Mouse (Mus musculus): ENCODE results near the gene 6330403K07Rik. TPM values are rescaled to one million over a fixed set of nuclear protein-coding genes. Genes with fewer than 3 reads are reported as not detected.
A peak's percentile ranks its signal among the peaks of the same experiment; 100 is the strongest.

The 6330403K07Rik gene
- total and polyA plus RNA-seq, 3 experiments, result 0.31 to 0.59 (median 0.47) TPM

DNA sequence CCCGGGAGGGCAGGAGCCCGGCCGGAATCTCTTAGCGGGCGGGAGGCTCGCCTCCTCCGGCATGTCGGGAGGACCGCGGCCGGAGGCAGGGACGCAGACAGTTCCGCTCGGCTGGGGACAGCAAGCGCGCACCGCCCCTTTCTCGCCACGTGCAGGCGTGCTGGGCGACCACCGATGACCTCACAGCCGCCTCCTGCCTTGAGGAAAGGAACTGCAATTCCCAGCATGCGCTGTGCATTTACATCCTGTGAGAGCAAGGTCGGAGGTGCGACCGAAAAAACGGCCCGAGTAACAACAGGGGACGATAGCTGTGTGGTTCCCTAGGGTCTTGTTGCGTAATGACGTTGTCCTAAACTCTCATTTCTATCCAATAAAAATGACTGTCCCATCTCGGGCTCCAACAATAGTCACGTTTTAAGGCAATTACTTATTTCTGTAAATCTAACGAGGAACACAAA is 29.0 kb downstream of the 6330403K07Rik start, which contains the start of gene Dhx33:
Gene Dhx33, minus strand, starts transcription at position 122 of the 458 bp plus-strand sequence.
- intact Hi-C loops (cut with DNase I), result loop anchor here (1.0 to 2.0 kb wide), 2 partner anchors 15 to 22 kb away; partner anchors contain the start of genes C1qbp, Derl2 and Mis12
- under 1% methylated on average over 35 of the region's 35 CpGs for WGBS
- peak within 1 kb of the TSS; percentile 83 for H3K9ac ChIP-seq (ENCODE audit: low read depth, low read length)
- H3K27ac ChIP-seq, result peak within 1 kb of the TSS; percentile 68
- H3K4me1 ChIP-seq (ENCODE audit: control insufficient read depth, insufficient read depth, low read length), result peaks cover 8% of the 10 kb centered on the region
- H3K4me3 ChIP-seq, result peak within 1 kb of the TSS; percentile 78
- peak; percentile 69 for TF ChIP-seq POLR2A (IDR thresholded peaks at IDR 0.05; ENCODE audit: insufficient read depth, low read depth, low read length)
- TF ChIP-seq CTCF (IDR thresholded peaks at IDR 0.05), result peak; percentile 65
- peak; percentile 96 for TF ChIP-seq EP300 (IDR thresholded peaks at IDR 0.05; ENCODE audit: insufficient read depth, low read depth, low read length)
- peak; percentile 95 to 97 for DNase-seq
- H3K36me3 ChIP-seq (ENCODE audit: control insufficient read depth, insufficient read depth, low read length), result peaks cover 14% of the 10 kb centered on the region
- H3K79me2 ChIP-seq (replicated peaks; ENCODE audit: control insufficient read depth, insufficient read depth, low read length), result no peaks in the 10 kb centered on the region; the same call in 1 of the 2 replicates
- H3K27me3 ChIP-seq (ENCODE audit: control insufficient read depth, insufficient read depth, low read length), result no peaks in the 10 kb centered on the region

DNA sequence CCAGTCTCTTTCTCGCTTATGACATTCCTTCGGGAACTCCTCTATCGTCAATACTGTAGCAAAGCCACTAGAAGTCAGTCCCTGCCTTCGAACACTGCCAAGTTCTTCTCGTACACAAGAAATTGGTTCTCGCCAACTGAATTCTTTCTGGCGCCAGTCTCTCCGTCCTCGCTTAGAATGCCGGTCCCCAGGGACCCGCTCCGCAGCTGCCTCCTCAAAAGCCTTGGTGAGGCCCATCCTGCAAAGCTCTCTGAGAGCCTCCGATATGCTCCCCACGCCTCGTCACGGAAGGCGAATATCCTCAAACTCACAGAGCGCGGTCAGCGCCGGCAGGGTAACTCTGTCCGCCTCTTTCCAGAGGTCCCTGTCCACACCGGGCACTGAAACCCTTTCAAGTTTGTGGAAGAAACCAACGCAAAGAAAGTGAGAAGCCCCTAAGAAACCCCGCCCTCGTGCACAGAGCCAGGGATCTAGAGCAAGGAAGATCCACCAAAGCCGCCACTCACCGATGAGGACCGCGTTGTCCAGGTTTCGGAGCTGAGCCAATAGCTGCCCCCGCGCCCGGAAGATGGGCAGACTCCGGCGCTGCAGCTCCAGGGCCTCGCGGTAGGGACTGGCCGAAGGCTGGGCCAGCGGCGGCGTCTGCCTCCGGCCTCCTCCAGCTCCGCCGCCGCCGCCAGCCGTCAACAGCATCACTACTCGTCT is 29.6 kb downstream of the 6330403K07Rik start:
- H3K4me3 ChIP-seq, result peak overlapping the region; percentile 78
- no peaks in the 10 kb centered on the region; the same call in 1 of the 2 replicates for H3K79me2 ChIP-seq (replicated peaks; ENCODE audit: control insufficient read depth, insufficient read depth, low read length)
- intact Hi-C loops (cut with DNase I), result loop anchor here (1.0 to 2.0 kb wide), 2 partner anchors 16 to 21 kb away; partner anchors contain the start of genes C1qbp, Derl2 and Mis12
- peak overlapping the region; percentile 60 for H3K27ac ChIP-seq
- no peaks in the 10 kb centered on the region for H3K27me3 ChIP-seq (ENCODE audit: control insufficient read depth, insufficient read depth, low read length)
- WGBS, result under 1% methylated on average over 49 of the region's 49 CpGs
- peaks cover 8% of the 10 kb centered on the region for H3K4me1 ChIP-seq (ENCODE audit: control insufficient read depth, insufficient read depth, low read length)
- peak overlapping the region; percentile 83 for H3K9ac ChIP-seq (ENCODE audit: low read depth, low read length)
- peaks cover 10% of the 10 kb centered on the region for H3K36me3 ChIP-seq (ENCODE audit: control insufficient read depth, insufficient read depth, low read length)
- no peak for DNase-seq
- TF ChIP-seq CTCF (IDR thresholded peaks at IDR 0.05), result no peak
- TF ChIP-seq EP300 (IDR thresholded peaks at IDR 0.05; ENCODE audit: insufficient read depth, low read depth, low read length), result no peak
- no peak for TF ChIP-seq POLR2A (IDR thresholded peaks at IDR 0.05; ENCODE audit: insufficient read depth, low read depth, low read length)

DNA sequence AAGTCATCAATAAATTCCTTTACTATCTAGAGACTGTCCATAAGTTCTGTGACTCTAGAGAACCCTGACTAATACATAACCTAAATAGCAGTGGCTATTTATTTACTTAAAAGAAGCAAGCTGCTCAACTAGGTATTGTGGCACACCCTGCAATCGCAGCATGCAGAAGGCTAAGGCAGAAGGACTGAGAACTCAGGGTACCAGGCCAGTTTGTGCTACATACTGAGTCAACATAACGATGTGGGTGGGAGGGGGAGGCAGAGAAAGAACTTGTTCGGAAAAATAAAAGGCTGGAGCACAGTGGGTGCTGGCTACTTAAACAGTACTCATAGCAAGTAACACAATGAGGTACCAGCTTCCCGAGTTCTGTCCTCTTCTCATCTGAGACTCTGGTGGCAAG is 32.1 kb downstream of the 6330403K07Rik start:
- intact Hi-C loops (cut with DNase I), result no loop called here
- WGBS, result 84% methylated on average over 4 of the region's 4 CpGs
- no peaks in the 10 kb centered on the region; the same call in 1 of the 2 replicates for H3K79me2 ChIP-seq (replicated peaks; ENCODE audit: control insufficient read depth, insufficient read depth, low read length)
- H3K27me3 ChIP-seq (ENCODE audit: control insufficient read depth, insufficient read depth, low read length), result no peaks in the 10 kb centered on the region
- DNase-seq, result no peak
- peaks cover 2% of the 10 kb centered on the region for H3K4me1 ChIP-seq (ENCODE audit: control insufficient read depth, insufficient read depth, low read length)
- no peak overlapping the region for H3K9ac ChIP-seq (ENCODE audit: low read depth, low read length)
- TF ChIP-seq POLR2A (IDR thresholded peaks at IDR 0.05; ENCODE audit: insufficient read depth, low read depth, low read length) (no peak), CTCF (IDR thresholded peaks at IDR 0.05) (no peak), EP300 (IDR thresholded peaks at IDR 0.05; ENCODE audit: insufficient read depth, low read depth, low read length) (no peak)
- H3K36me3 ChIP-seq (ENCODE audit: control insufficient read depth, insufficient read depth, low read length), result peaks cover 3% of the 10 kb centered on the region; the same call in 1 of the 2 replicates
- no peak overlapping the region for H3K4me3 ChIP-seq
- no peak overlapping the region for H3K27ac ChIP-seq

DNA sequence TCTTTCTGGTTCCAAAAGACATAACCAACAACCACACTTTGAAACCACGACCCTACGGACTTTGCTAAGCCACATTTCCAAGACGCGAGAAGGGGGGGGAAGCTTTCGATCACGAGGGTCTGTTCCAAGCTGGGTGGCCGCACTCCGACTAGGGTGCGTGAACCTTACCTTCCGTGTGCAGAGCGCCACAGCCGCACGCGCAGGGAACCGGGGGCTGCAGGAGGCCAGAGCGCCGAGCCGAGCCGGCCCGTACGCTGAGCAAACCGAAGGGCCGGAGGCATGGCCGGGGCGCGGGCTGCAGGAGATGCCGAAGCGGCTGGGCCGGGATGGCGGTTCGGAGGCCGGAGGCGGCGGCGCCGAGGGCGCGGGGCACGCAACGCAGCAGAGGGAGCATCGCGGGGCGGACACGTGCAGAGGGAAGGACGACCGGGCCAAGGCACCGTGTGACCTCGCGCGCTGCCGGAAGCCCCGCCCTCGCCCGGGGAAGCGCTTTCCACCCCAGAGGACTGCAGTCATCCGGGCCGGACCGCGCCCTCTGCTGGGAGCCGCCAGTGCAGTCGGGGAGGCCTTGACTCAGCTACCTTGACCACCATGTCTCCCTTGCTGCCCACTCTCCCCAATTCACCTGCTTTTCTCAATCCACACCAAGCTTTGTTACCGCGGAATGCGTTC is 50.6 kb downstream of the 6330403K07Rik start, which contains the start of gene C1qbp:
Gene C1qbp, minus strand, starts transcription at position 470 of the 672 bp plus-strand sequence.
- under 1% methylated on average over 56 of the region's 64 CpGs for whole genome bisulfite sequencing
- peak within 1 kb of the TSS; percentile 99 for H3K9ac ChIP-seq (ENCODE audit: low read depth, low read length)
- no peaks in the 10 kb centered on the region for H3K36me3 ChIP-seq (ENCODE audit: control insufficient read depth, insufficient read depth, low read length)
- H3K79me2 ChIP-seq (replicated peaks; ENCODE audit: control insufficient read depth, insufficient read depth, low read length), result peaks cover 3% of the 10 kb centered on the region; the same call in 1 of the 2 replicates
- intact Hi-C loops (cut with DNase I), result loop anchor here (1.0 to 2.0 kb wide), 2 partner anchors 22 to 70 kb away; partner anchors contain the start of gene Dhx33
- H3K4me3 ChIP-seq, result peak within 1 kb of the TSS; percentile 63
- peaks cover 3% of the 10 kb centered on the region for H3K4me1 ChIP-seq (ENCODE audit: control insufficient read depth, insufficient read depth, low read length)
- no peaks in the 10 kb centered on the region for H3K27me3 ChIP-seq (ENCODE audit: control insufficient read depth, insufficient read depth, low read length)
- TF ChIP-seq POLR2A (IDR thresholded peaks at IDR 0.05; ENCODE audit: insufficient read depth, low read depth, low read length), result peak; percentile 59; the same call in 1 of the 2 replicates
- peak; percentile 81; the same call in 1 of the 2 replicates for TF ChIP-seq EP300 (IDR thresholded peaks at IDR 0.05; ENCODE audit: insufficient read depth, low read depth, low read length)
- no peak; the same call in 1 of the 2 replicates for TF ChIP-seq CTCF (IDR thresholded peaks at IDR 0.05)
- H3K27ac ChIP-seq, result peak within 1 kb of the TSS; percentile 55
- peak; percentile 94 to 98 for DNase-seq

DNA sequence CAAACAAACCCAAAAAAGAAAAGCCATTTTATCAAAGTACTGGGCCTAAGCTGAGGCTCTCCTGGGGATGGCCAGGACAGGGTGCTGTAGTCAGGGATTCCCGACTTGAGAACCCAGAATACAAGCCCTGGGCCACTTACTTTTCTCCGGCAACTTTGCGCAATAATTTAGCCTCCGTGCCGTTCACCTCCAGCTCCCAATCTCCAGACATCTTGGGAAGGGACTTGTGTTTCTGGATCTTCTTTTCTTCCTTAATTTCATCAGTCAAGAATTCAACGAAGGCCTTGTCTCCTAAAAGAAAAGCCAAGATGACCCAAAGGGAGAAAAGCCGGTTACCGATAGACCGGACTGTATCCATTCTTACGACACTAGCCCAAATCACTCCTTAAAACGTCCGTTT is 51.3 kb downstream of the 6330403K07Rik start:
- Histone ChIP-seq H3K79me2 (replicated peaks; ENCODE audit: control insufficient read depth, insufficient read depth, low read length) (peaks cover 3% of the 10 kb centered on the region; the same call in 1 of the 2 replicates), H3K27ac (peak overlapping the region; percentile 55; the same call in 1 of the 2 replicates), H3K27me3 (ENCODE audit: control insufficient read depth, insufficient read depth, low read length) (no peaks in the 10 kb centered on the region), H3K9ac (ENCODE audit: low read depth, low read length) (no peak overlapping the region), H3K4me3 (peak overlapping the region; percentile 63), H3K36me3 (ENCODE audit: control insufficient read depth, insufficient read depth, low read length) (no peaks in the 10 kb centered on the region), H3K4me1 (ENCODE audit: control insufficient read depth, insufficient read depth, low read length) (peaks cover 3% of the 10 kb centered on the region)
- intact Hi-C loops (cut with DNase I), result loop anchor here (2.0 kb wide), 1 partner anchor 23 kb away; the partner anchor contains the start of gene Dhx33
- no peak for TF ChIP-seq CTCF (IDR thresholded peaks at IDR 0.05)
- no peak for TF ChIP-seq POLR2A (IDR thresholded peaks at IDR 0.05; ENCODE audit: insufficient read depth, low read depth, low read length)
- TF ChIP-seq EP300 (IDR thresholded peaks at IDR 0.05; ENCODE audit: insufficient read depth, low read depth, low read length), result no peak
- no peak for DNase-seq
- WGBS, result 4% methylated on average over 12 of the region's 12 CpGs

Other genes starting within 250 kb of the 6330403K07Rik start
- gene Scimp, start 220.9 kb downstream of the 6330403K07Rik start, total RNA-seq (2021), result under 1 TPM; 0.27 to 0.70 TPM
- 0.84 and 1.00 TPM in 2 replicates for gene Scimp, start 220.9 kb downstream of the 6330403K07Rik start, polyA plus RNA-seq (2012; rRNA removed)
- gene Rabep1, start 188.7 kb downstream of the 6330403K07Rik start, total RNA-seq (2021), result 10 to 100 TPM; 36.0 to 37.2 TPM
- gene Rabep1, start 188.7 kb downstream of the 6330403K07Rik start, polyA plus RNA-seq (2012; rRNA removed), result 3.7 and 7.7 TPM in 2 replicates
- gene Nup88, start 63.5 kb downstream of the 6330403K07Rik start, total RNA-seq (2021), result 10 to 100 TPM; 47.3 TPM
- 24.4 and 42.4 TPM in 2 replicates for gene Nup88, start 63.5 kb downstream of the 6330403K07Rik start, polyA plus RNA-seq (2012; rRNA removed)
- 10 to 100 TPM; 13.8 to 16.3 TPM for gene Rpain, start 63.3 kb downstream of the 6330403K07Rik start, total RNA-seq (2021)
- gene Rpain, start 63.3 kb downstream of the 6330403K07Rik start, polyA plus RNA-seq (2012; rRNA removed), result 14.8 and 28.1 TPM in 2 replicates
- gene C1qbp, start 50.5 kb downstream of the 6330403K07Rik start, total RNA-seq (2021), result 100 to 1,000 TPM; 195 to 216 TPM
- 99.0 and 122 TPM in 2 replicates for gene C1qbp, start 50.5 kb downstream of the 6330403K07Rik start, polyA plus RNA-seq (2012; rRNA removed)
- gene Dhx33, start 29.1 kb downstream of the 6330403K07Rik start, total RNA-seq (2021), result 10 to 100 TPM in 1 of 2 experiments, 1 to 10 TPM in 1; 8.5 to 10.2 TPM
- 12.9 and 18.9 TPM in 2 replicates for gene Dhx33, start 29.1 kb downstream of the 6330403K07Rik start, polyA plus RNA-seq (2012; rRNA removed)
- gene Mis12, start 13.9 kb downstream of the 6330403K07Rik start, total RNA-seq (2021), result 1 to 10 TPM; 7.5 to 9.2 TPM
- 3.4 and 4.5 TPM in 2 replicates for gene Mis12, start 13.9 kb downstream of the 6330403K07Rik start, polyA plus RNA-seq (2012; rRNA removed)
- gene Derl2, start 13.7 kb downstream of the 6330403K07Rik start, total RNA-seq (2021), result 10 to 100 TPM; 35.8 to 42.2 TPM
- 14.2 and 29.8 TPM in 2 replicates for gene Derl2, start 13.7 kb downstream of the 6330403K07Rik start, polyA plus RNA-seq (2012; rRNA removed)
- gene Nlrp1a, start 111.2 kb upstream of the 6330403K07Rik start, total RNA-seq (2021), result 1 to 10 TPM; 1.1 to 1.2 TPM
- gene Nlrp1a, start 111.2 kb upstream of the 6330403K07Rik start, polyA plus RNA-seq (2012; rRNA removed), result 0.04 TPM in 1 of 2 replicates, not detected in the other
- under 1 TPM; 0.11 to 0.23 TPM for gene Nlrp1b, start 197.2 kb upstream of the 6330403K07Rik start, total RNA-seq (2021)
- 0.15 and 0.18 TPM in 2 replicates for gene Nlrp1b, start 197.2 kb upstream of the 6330403K07Rik start, polyA plus RNA-seq (2012; rRNA removed)